Mouse (Mus musculus): Measurements from ENCODE around the gene Mars.

Mars gene

DNA sequence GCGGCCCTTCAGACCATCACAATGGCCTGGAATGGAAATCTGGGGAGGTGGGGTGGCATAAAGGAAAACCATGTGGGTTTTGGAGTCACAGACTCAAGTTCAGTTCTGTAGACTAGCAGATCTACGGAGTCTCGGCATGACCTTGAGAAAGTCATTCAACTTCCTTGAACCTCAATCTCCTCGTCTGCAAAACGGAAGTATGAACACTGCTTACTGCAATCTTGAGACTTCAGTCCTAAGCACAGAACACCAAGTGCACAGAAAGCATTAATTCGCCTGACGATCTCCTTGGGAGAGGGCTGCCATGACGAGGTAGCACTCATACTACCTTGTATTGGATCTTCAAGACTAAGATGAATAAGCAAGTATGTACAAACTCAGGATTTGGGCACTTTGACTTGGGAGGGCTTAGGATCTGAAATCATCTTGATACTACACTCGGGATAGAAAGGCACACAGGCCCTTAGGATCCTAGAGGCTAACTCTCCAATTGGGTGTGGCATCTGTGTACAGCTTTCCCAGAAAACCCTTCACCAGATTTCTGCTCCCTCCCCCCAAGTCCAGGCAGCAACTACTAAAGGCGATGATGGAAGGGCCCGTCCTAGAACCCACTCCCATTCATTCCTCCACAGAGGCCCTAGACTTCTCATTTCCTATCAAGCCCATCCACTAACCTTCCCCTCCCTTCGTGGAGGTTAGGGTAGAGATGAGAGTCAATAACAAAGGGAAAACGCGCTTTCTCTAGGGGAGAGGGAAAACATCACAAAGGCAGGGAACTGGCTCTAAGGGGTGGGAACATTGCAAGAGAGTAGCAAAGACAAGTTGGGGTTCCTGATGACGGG is 49.7 kb downstream of the Mars start:
- no peak for DNase-seq (ENCODE audit: low read depth)

DNA sequence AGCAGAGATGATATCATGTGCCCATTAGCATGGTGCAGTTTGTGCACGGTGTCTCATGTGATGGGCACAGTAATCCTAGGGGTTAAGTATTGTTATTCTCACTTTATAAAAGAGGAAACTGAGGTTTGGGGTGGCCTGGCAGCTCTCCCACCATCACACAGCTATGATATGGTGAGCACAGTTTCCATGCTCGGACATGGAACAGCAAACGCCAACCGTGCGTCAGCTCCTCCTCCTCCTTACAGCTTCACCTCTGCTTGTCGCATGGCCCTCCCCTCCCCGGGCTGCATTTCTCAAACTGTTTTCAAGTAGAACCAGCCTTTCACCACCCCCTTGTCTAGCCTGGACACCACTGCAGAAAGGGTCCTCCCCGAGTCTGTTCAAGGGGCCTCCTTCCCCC is 53.1 kb downstream of the Mars start:
- no peak for DNase-seq (ENCODE audit: low read depth)

DNA sequence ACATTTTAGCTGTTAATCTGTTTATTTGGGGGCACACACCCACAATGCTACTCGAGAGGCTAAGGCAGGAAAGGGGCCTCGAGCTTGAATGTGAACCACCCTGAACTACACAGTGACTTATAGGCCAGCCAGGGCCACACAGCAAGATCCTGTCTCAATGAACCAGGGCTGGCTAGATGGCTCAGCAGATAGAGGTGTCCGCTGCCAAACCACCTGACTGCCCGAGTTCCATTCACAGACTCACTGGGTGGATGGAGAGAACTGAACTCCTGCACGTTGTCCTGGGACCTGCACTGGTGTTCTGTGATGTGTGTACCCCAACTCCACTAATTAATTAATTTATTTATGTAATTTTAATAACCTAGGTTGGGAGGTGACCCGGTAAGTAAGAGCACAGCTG is 53.8 kb downstream of the Mars start:
- DNase-seq (ENCODE audit: low read depth) = no peak

DNA sequence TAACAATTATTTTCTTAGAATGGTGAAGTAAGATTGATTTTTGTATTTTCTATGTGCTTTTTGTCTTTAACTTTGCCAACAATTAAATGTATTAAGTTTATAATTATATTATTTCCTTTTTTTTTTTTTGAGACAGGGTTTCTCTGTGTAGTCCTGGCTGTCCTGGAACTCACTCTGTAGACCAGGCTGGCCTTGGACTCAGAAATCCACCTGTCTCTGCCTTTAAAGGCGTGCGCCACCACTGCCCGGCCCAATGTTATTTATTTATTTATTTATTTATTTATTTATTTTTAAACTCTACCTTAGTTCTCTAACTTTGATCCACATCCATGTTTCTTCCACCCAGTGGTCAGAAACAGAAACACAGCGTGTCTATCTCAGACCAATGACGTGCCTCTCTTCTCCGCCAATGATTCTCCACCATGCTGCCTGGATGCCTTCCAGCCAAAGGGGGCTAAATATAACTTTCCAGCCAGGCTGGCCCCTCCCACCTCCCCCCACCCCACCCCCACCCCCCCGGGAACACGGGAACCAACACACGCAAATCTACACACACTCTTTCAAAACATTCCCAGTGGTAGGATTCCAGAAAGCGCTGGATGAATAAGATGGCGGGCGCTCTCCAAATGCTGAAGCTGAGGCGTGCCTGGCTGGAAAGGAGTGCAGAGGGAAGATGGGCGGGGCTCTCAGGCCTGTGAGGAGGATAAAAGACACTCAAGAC is 55.8 kb downstream of the Mars start:
- peak; percentile 20 for DNase-seq (ENCODE audit: low read depth)

DNA sequence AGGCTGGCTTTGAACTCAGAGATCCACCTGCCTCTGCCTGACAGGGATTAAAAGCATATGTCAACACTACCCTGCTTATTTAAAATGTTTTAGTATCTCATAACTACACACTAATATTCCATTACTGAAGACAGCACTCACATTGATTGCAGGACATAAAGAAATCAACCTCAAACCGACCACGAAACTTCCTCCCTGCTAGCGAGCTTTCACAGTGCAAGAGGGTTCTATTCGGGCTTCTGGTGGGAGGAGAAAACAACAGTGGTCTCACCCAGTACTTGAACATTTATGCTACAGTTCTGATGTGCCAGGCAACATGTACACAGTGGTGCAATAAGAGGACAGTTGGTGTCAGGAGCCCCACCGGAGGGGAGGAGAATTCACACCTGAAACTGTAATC is 60.8 kb downstream of the Mars start:
- no peak for DNase-seq (ENCODE audit: low read depth)

All from fibroblast of lung, adult 2 months (primary cell).